Mouse (Mus musculus) liver, embryonic 13.5 days (tissue): ENCODE results near the gene Loxl3. TPM values are rescaled to one million over a fixed set of nuclear protein-coding genes. Genes with fewer than 3 reads are reported as not detected.

Source experiments
- ATAC-seq: fragments of 200-750 bp; cut with Nextera tagmentation; 2 replicates; pipeline ENCODE4 v1.8.0; 2017; ENCODE audit warnings: low read depth, mild to moderate bottlenecking, moderate number of reproducible peaks, moderate library complexity
- DNase-seq: peaks from one replicate; pipeline ENCODE4 v3.0.0; 2022
- H3K27ac ChIP-seq: fragments of 300-500 bp; sonication (generic); 2 replicates; pipeline ENCODE4 v1.5.1; 2015; ENCODE audit warnings: moderate library complexity, mild to moderate bottlenecking, inconsistent platforms
- H3K27me3 ChIP-seq: fragments of 300-500 bp; sonication (generic); 2 replicates; pipeline ENCODE4 v1.6.1; 2015; ENCODE audit warnings: mild to moderate bottlenecking, inconsistent platforms
- H3K36me3 ChIP-seq: fragments of 300-500 bp; sonication (generic); 2 replicates; pipeline ENCODE4 v1.6.1; 2015; ENCODE audit warnings: mild to moderate bottlenecking, inconsistent platforms
- H3K4me1 ChIP-seq: fragments of 300-500 bp; sonication (generic); replicated peaks from 2 replicates; pipeline ENCODE4 v1.6.1; 2015; ENCODE audit warnings: inconsistent platforms
- H3K4me2 ChIP-seq: fragments of 300-500 bp; sonication (generic); 2 replicates; pipeline ENCODE4 v1.6.1; 2015; ENCODE audit warnings: inconsistent platforms, mild to moderate bottlenecking, moderate library complexity
- H3K4me3 ChIP-seq: fragments of 300-500 bp; sonication (generic); replicated peaks from 2 replicates; pipeline ENCODE4 v1.5.1; 2015; ENCODE audit warnings: mild to moderate bottlenecking, inconsistent platforms
- H3K9ac ChIP-seq: fragments of 300-500 bp; sonication (generic); 2 replicates; pipeline ENCODE4 v1.6.1; 2015; ENCODE audit warnings: mild to moderate bottlenecking, inconsistent platforms
- H3K9me3 ChIP-seq: fragments of 300-500 bp; sonication (generic); replicated peaks from 2 replicates; pipeline ENCODE4 v1.6.1; 2016; ENCODE audit warnings: inconsistent platforms
- WGBS: fragments of 180-500 bp; shearing (Covaris S2); methylation state at CpG from one replicate; pipeline ENCODE4 v1.1.7; 2015; ENCODE audit not compliant: insufficient replicate concordance; 5-methylcytosine and 5-hydroxymethylcytosine counted together
- polyA plus RNA-seq: library from polyadenylated mRNA; unstranded; fragments of >200 nt; fragmentation: Nextera tagmentation; extraction: Ambion mirVana; gene quantifications from 2 replicates; pipeline ENCODE4 v1.2.1, GENCODE M21; 2015

Gene Loxl3
- polyA plus RNA-seq, 1 experiment from 2014 or later = 2.1 TPM

DNA sequence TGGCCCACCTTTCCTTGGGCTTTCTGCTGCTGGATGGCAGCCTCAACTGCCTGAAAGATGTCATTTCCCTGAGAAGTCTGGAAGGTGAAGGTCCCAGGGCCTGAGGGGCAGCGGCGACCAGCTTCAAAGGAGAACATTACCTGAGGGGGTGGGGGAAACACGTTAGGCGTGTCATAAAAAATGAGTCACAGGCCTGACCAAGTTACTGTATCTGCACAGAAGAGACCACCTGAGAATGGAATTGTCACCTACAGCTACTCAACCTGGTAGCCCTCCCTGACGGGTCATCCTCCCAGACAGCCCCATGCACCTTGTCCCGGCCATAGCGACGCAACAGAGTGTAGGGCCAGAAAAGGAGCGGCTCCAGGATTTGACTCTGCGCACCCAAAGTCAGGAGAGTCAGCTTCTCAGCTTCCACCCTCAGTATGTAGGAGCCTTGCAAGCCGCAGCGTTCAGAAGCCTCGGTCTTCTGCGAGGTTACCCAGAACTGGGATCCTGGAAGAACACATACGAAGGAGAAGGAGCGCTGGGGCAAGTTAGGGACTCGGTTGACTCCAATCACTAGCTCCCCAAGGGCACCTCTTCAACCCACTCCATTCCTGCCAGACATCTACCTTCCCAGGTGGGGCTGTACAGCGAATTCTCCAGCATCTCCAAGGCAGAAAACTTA is 1.9 kb upstream of the Loxl3 start:
- Histone ChIP-seq H3K9ac (peak overlapping the region; percentile 92), H3K4me2 (peak overlapping the region; percentile 83), H3K4me3 (peak overlapping the region; percentile 78), H3K27ac (peak overlapping the region; percentile 87), H3K27me3 (peaks cover 31% of the 10 kb centered on the region), H3K36me3 (peaks cover 31% of the 10 kb centered on the region), H3K4me1 (peaks cover 75% of the 10 kb centered on the region), H3K9me3 (no peaks in the 10 kb centered on the region)
- ATAC-seq = no peak
- WGBS = 56% methylated on average over 18 of the region's 18 CpGs
- DNase-seq = no peak

DNA sequence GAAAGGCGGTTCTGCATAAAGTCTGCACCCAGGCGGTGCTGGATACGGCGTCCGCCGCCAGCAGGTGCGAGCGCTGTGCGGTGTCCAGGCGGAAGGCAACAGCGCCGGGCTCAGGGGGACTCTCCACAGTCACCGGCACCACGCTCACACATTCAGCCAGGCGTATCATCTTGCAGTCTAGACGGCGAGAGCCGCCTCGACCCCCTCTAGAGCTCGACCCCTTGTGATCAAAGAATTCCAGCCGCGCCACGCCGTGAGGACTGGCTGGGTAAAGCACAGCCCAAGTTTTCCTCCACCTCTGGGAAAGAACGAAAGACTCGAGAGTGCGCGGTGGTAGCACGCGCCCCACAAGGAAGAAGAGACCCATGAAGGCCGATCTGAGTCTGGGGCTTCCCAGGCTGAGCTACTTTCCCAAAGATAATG is 1.2 kb upstream of the Loxl3 start:
- 0% methylated on average over 31 of the region's 31 CpGs for WGBS
- peaks cover 69% of the 10 kb centered on the region for H3K4me1 ChIP-seq
- ATAC-seq (peak; percentile 73), DNase-seq (peak; percentile 52)
- H3K9ac ChIP-seq = peak overlapping the region; percentile 92
- H3K27me3 ChIP-seq = peaks cover 31% of the 10 kb centered on the region
- peak overlapping the region; percentile 78 for H3K4me3 ChIP-seq
- H3K9me3 ChIP-seq = no peaks in the 10 kb centered on the region
- peak overlapping the region; percentile 83 for H3K4me2 ChIP-seq
- peaks cover 31% of the 10 kb centered on the region for H3K36me3 ChIP-seq
- H3K27ac ChIP-seq = peak overlapping the region; percentile 87

DNA sequence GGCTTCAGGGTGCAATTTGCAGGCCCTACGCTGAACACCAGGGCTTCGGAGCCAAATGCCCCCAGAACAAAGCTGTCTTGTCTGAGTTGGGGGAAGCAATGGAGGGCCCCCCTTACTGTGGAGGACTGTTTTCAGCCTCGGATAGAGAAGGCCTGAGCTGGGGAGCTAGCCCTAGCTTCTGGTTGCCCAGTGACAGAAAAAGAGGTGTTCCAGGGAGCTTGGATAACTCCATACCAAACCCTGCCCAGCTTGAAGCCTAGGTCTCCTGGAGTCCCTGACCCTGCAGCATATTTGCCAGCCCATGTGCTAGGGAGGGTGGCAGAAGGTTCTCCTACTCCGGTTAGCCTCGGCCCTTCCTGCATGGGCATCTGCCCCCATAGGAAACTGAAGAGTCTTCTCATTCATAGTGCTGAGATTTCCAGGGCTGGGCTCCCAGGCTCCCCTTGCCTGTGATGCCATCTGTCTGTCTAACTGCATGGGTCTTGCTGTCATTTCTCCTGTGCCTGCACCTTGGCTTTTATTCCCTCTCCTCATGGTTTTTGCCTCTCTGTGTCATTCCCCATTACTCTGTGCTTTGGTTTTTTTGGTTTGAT is 586 bp downstream of the Loxl3 start:
- WGBS = 54% methylated on average over 5 of the region's 5 CpGs
- peak overlapping the region; percentile 92; the same call in 1 of the 2 replicates for H3K9ac ChIP-seq
- H3K36me3 ChIP-seq = peaks cover 27% of the 10 kb centered on the region
- DNase-seq (no peak), ATAC-seq (no peak)
- peaks cover 70% of the 10 kb centered on the region for H3K4me1 ChIP-seq
- peak overlapping the region; percentile 78 for H3K4me3 ChIP-seq
- H3K27me3 ChIP-seq = peaks cover 31% of the 10 kb centered on the region
- H3K4me2 ChIP-seq = peak overlapping the region; percentile 83
- H3K27ac ChIP-seq = peak overlapping the region; percentile 87; the same call in 1 of the 2 replicates
- H3K9me3 ChIP-seq = no peaks in the 10 kb centered on the region

DNA sequence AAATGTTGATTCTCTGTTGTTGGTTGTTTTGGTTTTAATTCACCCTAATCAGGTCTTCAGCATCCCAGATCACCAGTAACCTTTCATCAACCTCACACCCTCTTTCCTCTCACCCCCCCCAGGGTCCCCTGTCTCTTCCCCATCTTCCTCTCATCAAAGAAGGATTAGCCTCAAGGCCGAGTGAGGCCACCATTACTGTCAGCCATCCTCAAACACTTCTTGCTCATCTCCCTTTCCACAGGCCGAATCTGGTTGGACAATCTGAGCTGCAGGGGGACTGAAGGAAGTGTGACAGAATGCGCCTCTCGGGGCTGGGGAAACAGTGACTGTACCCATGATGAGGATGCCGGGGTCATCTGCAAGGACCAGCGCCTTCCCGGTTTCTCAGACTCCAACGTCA is 3.2 kb downstream of the Loxl3 start:
- Histone ChIP-seq H3K27me3 (peaks cover 22% of the 10 kb centered on the region; the same call in 1 of the 2 replicates), H3K27ac (no peak overlapping the region), H3K4me2 (no peak overlapping the region), H3K9me3 (no peaks in the 10 kb centered on the region), H3K4me1 (peaks cover 58% of the 10 kb centered on the region), H3K4me3 (no peak overlapping the region), H3K36me3 (peaks cover under 1% of the 10 kb centered on the region; the same call in 1 of the 2 replicates), H3K9ac (no peak overlapping the region)
- ATAC-seq (no peak), DNase-seq (no peak)
- WGBS = 80% methylated on average over 8 of the region's 8 CpGs

DNA sequence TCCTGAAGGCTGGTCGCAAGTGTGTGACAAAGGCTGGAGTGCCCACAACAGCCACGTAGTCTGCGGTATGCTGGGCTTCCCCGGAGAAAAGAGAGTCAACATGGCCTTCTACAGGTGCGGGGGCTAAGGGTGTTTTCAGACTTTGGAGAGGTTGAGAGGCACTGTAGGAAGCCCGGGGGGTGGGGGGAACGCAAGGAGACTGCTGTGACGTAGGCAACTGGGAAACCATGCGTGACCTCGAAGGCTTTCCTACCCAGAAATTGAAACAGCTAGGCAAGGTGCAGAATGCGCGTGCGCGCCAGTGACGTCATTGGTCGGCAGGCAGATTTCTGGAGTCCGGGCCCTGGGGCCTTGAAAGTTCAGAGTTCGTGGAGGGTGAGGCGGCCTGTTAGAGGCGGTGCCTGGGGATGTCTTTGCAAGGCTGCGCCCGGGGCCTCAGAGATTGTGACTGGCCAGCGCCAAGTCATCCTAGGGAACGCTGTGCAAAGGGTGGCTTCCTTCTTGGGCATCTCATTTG is 4.6 kb downstream of the Loxl3 start:
- Histone ChIP-seq H3K36me3 (no peaks in the 10 kb centered on the region), H3K9ac (peak overlapping the region; percentile 63), H3K4me1 (peaks cover 50% of the 10 kb centered on the region), H3K4me3 (peak overlapping the region; percentile 35), H3K9me3 (no peaks in the 10 kb centered on the region), H3K27ac (peak overlapping the region; percentile 93), H3K4me2 (peak overlapping the region; percentile 62), H3K27me3 (peaks cover 21% of the 10 kb centered on the region; the same call in 1 of the 2 replicates)
- ATAC-seq (peak; percentile 99), DNase-seq (peak; percentile 90)
- WGBS = 14% methylated on average over 24 of the region's 24 CpGs

DNA sequence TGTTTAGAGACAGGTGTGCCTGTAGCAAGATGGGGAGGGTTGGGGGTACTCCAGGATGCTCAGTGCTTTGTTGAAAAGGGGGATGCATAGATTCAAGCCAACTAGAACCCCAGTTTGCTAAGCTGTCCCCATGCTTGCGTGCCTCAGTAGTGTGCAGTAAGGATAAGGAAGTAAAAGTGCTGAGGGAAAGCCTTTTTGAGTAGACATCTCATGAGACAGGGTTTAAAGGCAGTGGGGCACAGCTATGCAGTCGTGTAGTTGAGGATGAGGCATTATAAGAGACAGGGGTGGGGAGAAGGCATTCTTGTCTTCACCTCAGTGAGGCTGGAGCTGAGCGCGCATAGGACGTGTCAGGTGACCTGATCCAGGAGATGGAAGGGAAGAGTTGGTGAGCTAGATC is 6.6 kb downstream of the Loxl3 start:
- Histone ChIP-seq H3K4me2 (no peak overlapping the region), H3K27ac (peak overlapping the region; percentile 53; the same call in 1 of the 2 replicates), H3K4me1 (peaks cover 32% of the 10 kb centered on the region), H3K36me3 (no peaks in the 10 kb centered on the region), H3K9ac (no peak overlapping the region), H3K27me3 (peaks cover 7% of the 10 kb centered on the region; the same call in 1 of the 2 replicates), H3K9me3 (no peaks in the 10 kb centered on the region), H3K4me3 (no peak overlapping the region)
- DNase-seq (no peak), ATAC-seq (no peak)
- WGBS = 78% methylated on average over 5 of the region's 5 CpGs

DNA sequence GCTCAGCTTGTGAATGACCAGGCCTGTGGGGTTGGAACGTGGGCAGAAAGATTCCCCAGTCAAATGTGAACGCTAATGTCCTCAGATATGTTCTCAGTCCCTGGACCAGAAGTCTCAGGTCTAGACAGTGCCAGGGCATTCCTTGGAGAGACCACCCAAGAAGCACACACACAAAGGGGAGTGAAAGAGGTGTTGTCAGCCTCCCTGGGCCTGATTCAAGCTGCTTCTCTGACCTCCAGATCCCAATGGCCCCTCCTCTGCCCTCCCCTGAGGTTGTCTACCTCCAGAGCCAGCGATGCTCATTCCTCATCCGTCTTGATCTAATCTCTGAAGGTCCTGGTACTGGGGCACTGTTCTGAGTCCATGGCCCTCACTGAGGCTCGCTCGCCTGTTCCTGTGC is 9.6 kb downstream of the Loxl3 start:
- H3K4me2 ChIP-seq = no peak overlapping the region
- no peak for DNase-seq
- H3K9me3 ChIP-seq = no peaks in the 10 kb centered on the region
- H3K27me3 ChIP-seq = no peaks in the 10 kb centered on the region
- no peak overlapping the region for H3K4me3 ChIP-seq
- H3K4me1 ChIP-seq = peaks cover 28% of the 10 kb centered on the region
- no peaks in the 10 kb centered on the region for H3K36me3 ChIP-seq
- H3K27ac ChIP-seq = 0 out of 2 replicates have a peak overlapping the region, but pooled peaks have one; percentile 21
- no peak overlapping the region for H3K9ac ChIP-seq
- WGBS = 65% methylated on average over 6 of the region's 6 CpGs
- no peak for ATAC-seq

DNA sequence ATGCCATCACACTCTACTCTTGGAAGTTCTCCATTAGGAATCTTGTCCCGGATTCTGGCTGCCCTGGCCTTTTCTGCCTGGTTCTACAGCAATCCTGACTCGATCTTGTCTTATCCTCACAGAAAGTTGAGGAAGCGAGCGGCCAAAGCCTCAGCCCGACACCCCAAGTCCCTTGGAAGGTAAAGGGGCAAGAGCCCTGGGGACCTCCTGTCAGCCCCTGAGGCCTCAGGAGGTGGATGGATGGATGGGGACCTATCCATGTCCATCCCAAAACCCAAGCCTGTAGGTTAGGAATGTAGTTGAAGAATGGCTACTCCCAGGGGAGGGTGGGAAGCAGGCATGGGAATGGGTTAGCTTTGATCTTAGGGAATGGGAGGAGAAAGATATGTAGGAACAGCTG is 10.0 kb downstream of the Loxl3 start:
- Histone ChIP-seq H3K4me1 (peaks cover 24% of the 10 kb centered on the region), H3K4me3 (no peak overlapping the region), H3K4me2 (no peak overlapping the region), H3K9ac (no peak overlapping the region), H3K36me3 (no peaks in the 10 kb centered on the region), H3K27ac (no peak overlapping the region), H3K9me3 (no peaks in the 10 kb centered on the region), H3K27me3 (no peaks in the 10 kb centered on the region)
- ATAC-seq = no peak
- 72% methylated on average over 5 of the region's 5 CpGs for WGBS
- DNase-seq = no peak

DNA sequence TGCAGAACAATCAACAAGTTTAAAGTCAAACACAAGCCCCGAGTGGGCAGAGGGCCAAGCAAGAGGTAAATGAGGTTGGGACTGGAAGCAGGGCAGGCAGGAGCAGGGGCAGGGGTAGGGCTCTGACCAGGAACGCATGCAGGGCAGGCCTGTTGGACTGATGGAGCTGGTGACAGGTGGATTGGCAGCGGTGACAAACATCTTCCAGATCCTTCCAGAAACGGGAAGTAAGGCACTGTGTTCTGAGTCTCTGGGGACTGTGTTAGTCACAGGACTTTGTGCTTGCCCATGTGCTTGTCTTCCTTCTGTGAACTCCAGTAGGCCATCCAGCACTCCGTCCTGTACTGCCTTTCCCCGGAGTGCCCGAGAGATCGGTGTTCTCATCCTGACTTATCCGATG is 10.8 kb downstream of the Loxl3 start:
- no peak overlapping the region for H3K9ac ChIP-seq
- no peaks in the 10 kb centered on the region for H3K36me3 ChIP-seq
- WGBS = 66% methylated on average over 9 of the region's 9 CpGs
- DNase-seq (no peak), ATAC-seq (no peak)
- peaks cover 18% of the 10 kb centered on the region for H3K4me1 ChIP-seq
- no peak overlapping the region for H3K27ac ChIP-seq
- no peak overlapping the region for H3K4me2 ChIP-seq
- H3K27me3 ChIP-seq = no peaks in the 10 kb centered on the region
- no peaks in the 10 kb centered on the region for H3K9me3 ChIP-seq
- H3K4me3 ChIP-seq = no peak overlapping the region

DNA sequence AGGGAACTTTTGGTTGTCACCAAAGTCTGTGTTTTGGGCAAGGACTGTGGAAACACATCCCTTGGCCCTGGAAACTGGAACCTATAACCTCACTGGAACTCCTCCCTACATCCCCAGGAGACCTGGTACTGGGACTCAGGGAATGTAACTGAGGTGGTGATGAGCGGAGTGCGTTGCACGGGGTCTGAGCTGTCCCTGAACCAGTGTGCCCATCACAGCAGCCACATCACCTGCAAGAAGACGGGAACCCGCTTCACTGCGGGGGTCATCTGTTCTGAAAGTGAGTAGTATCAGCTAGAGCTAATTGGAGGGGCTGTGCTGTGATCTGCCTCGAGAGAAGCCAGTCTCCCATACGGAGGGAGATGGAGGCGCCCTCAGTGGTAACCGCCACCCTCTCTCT is 15.4 kb downstream of the Loxl3 start:
- Histone ChIP-seq H3K27ac (0 out of 2 replicates have a peak overlapping the region, but pooled peaks have one; percentile 11), H3K9ac (no peak overlapping the region)

DNA sequence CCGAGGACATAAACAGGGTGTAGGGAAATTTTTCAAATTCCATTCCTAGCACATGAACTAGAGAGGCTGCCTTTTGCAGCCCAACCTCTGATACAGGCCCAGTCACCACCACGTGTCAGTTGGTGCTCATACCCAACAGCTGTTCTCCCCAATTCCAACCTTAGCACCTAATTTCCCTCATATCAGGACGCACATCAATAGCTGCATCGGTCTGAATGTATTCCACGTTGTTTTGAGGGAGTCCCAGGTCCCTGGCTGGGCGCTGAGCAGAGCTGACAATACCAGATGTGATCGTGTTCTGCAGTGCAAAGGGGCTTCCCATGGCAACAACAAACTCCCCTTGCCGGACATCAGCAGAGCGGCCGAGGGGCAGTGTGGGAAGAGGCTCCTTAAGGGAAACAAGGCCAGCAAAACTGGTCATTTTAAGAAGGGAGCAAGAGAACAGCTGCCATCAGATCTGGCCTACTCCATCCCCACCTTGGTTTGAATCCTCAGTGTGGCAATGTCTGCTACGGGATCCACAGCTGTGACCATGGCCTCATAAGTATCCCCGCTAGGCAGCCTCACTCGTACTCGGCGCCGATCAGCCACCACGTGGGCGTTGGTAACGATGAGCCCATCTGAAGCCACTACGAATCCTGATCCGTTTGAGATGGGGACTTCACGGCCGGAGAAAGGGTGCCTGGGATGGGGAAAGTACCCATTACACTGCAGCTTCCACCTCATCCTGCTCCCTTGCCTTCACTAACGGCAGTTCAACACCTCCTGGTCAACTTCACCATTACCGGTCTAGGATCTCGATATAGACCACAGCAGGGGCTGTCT is 19.4 kb downstream of the Loxl3 start:
- peaks cover 56% of the 10 kb centered on the region for H3K4me1 ChIP-seq
- no peak for ATAC-seq

More for the DNA sequence above, 15.4 kb downstream of the Loxl3 start:
- no peak overlapping the region for H3K4me2 ChIP-seq
- no peaks in the 10 kb centered on the region for H3K9me3 ChIP-seq
- H3K27me3 ChIP-seq = no peaks in the 10 kb centered on the region
- ATAC-seq (no peak), DNase-seq (no peak)
- peaks cover 27% of the 10 kb centered on the region for H3K36me3 ChIP-seq
- no peak overlapping the region for H3K4me3 ChIP-seq
- peaks cover 37% of the 10 kb centered on the region for H3K4me1 ChIP-seq
- WGBS = 60% methylated on average over 10 of the region's 10 CpGs

More for the DNA sequence above, 19.4 kb downstream of the Loxl3 start:
- WGBS = under 1% methylated on average over 26 of the region's 26 CpGs
- Histone ChIP-seq H3K27me3 (0 out of 2 replicates have a peak, but pooled peaks cover 2% of the 10 kb centered on the region), H3K4me2 (peak overlapping the region; percentile 97), H3K9me3 (no peaks in the 10 kb centered on the region), H3K9ac (peak overlapping the region; percentile 100), H3K4me3 (peak overlapping the region; percentile 100), H3K27ac (peak overlapping the region; percentile 97), H3K36me3 (peaks cover 53% of the 10 kb centered on the region)
- peak; percentile 41 for DNase-seq
